ENCODE assay signal across 15 mouse cellular contexts in the genomic region with DNA sequence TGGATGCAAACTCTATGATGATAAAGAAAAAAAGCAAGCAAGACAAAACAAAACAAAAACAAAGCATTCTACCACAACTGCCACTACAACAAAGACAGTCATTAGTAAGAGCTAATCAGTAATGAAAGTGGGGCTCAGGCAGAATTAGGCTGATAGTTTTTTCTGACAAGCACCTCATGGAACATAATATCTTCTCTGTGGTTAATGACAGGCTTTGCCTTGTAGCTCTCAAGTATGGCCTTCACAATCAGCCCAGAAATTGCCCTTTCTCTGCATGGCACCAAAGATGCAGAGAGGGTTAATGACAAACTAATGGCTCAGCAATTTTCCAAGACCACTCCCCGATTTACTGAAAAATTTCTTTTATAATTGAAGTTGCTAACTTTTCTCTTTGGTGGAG.
"Had no signal": no experiment of that assay in that cellular context is flagged by ENCODE, and none has a peak within 500 bp of the region (broad histone marks: within the 10 kb centered on the region; RNA-seq: fewer than 3 reads in every experiment).

No protein-coding gene starts in this region.

- H3K27ac ChIP-seq: lung, embryonic 15.5 days; macrophage; midbrain, embryonic 13.5 days; midbrain, embryonic 15.5 days; neural tube, embryonic 12.5 days had no signal

- H3K4me1 ChIP-seq: lung, embryonic 15.5 days; megakaryocyte, embryonic 14.5 days; midbrain, embryonic 13.5 days; midbrain, embryonic 15.5 days; neural tube, embryonic 12.5 days had no signal

- DNase-seq: lung, adult 2 months; lung, postnatal 14 days; lung, postnatal 36 days; right cerebral cortex, postnatal 14 days; thymus, adult 18-20 months; thymus, postnatal 14 days; thymus, postnatal 36 days had no signal

- ATAC-seq: lung, postnatal 0 days; midbrain, embryonic 13.5 days; midbrain, embryonic 15.5 days had no signal

- H3K4me3 ChIP-seq: lung, embryonic 15.5 days; megakaryocyte, embryonic 14.5 days; midbrain, embryonic 13.5 days; midbrain, embryonic 15.5 days; neural tube, embryonic 12.5 days had no signal

- H3K9ac ChIP-seq: lung, embryonic 15.5 days; midbrain, embryonic 13.5 days; midbrain, embryonic 15.5 days; neural tube, embryonic 12.5 days had no signal

- H3K4me2 ChIP-seq: lung, embryonic 15.5 days; midbrain, embryonic 11.5 days; midbrain, embryonic 13.5 days; midbrain, embryonic 15.5 days; neural tube, embryonic 12.5 days had no signal

- H3K27me3 ChIP-seq: lung, embryonic 15.5 days; megakaryocyte, embryonic 14.5 days; midbrain, embryonic 13.5 days; midbrain, embryonic 15.5 days; neural tube, embryonic 12.5 days had no signal

- H3K36me3 ChIP-seq: lung, embryonic 15.5 days; midbrain, embryonic 13.5 days; midbrain, embryonic 15.5 days; neural tube, embryonic 12.5 days had no signal

- H3K9me3 ChIP-seq: lung, embryonic 15.5 days; midbrain, embryonic 13.5 days; midbrain, embryonic 15.5 days; neural tube, embryonic 12.5 days had no signal
